Mouse (Mus musculus) kidney, postnatal 0 days (tissue): Measurements from ENCODE around the gene Bcor. TPM values are rescaled to one million over a fixed set of nuclear protein-coding genes. Genes with fewer than 3 reads are reported as not detected.

Experiments
- ATAC-seq: fragments of 200-750 bp; cut with Nextera tagmentation; replicated peaks from 2 replicates; pipeline ENCODE4 v1.8.0; 2017; ENCODE audit warnings: low read depth, moderate number of reproducible peaks, moderate TSS enrichment, moderate library complexity; ENCODE audit not compliant: low FRiP score
- DNase-seq: peaks from one replicate; pipeline ENCODE4 v3.0.0-alpha.2; 2016; ENCODE audit warnings: low spot score
- H3K27ac ChIP-seq: fragments of 300-500 bp; sonication (generic); 2 replicates; pipeline ENCODE4 v1.5.1; 2014; ENCODE audit warnings: mild to moderate bottlenecking
- H3K27me3 ChIP-seq: fragments of 300-500 bp; sonication (generic); 2 replicates; pipeline ENCODE4 v1.6.1; 2014; ENCODE audit warnings: low read length, mixed read lengths; ENCODE audit not compliant: insufficient read depth
- H3K36me3 ChIP-seq: fragments of 300-500 bp; sonication (generic); 2 replicates; pipeline ENCODE4 v1.6.1; 2014; ENCODE audit warnings: low read length, mixed read lengths; ENCODE audit not compliant: insufficient read depth
- H3K4me1 ChIP-seq: fragments of 300-500 bp; sonication (generic); replicated peaks from 2 replicates; pipeline ENCODE4 v1.6.1; 2014; ENCODE audit warnings: antibody characterized with exemption, low read length, mixed read lengths; ENCODE audit not compliant: insufficient read depth
- H3K4me2 ChIP-seq: fragments of 300-500 bp; sonication (generic); 2 replicates; pipeline ENCODE4 v1.6.1; 2014; ENCODE audit warnings: mild to moderate bottlenecking, low read length, moderate library complexity, mixed read lengths
- H3K4me3 ChIP-seq: fragments of 300-500 bp; sonication (generic); replicated peaks from 2 replicates; pipeline ENCODE4 v1.5.1; 2014; ENCODE audit warnings: low read depth, low read length
- H3K9ac ChIP-seq: fragments of 300-500 bp; sonication (generic); 2 replicates; pipeline ENCODE4 v1.6.1; 2014; ENCODE audit warnings: low read depth, low read length
- H3K9me3 ChIP-seq: fragments of 300-500 bp; sonication (generic); replicated peaks from 2 replicates; pipeline ENCODE4 v1.6.1; 2016; ENCODE audit warnings: low read length, inconsistent platforms, mixed read lengths
- CTCF ChIP-seq: IDR thresholded peaks from 2 replicates; pipeline ENCODE4 v1.5.1; 2016; ENCODE audit warnings: antibody characterized with exemption, low read depth, mild to moderate bottlenecking, moderate library complexity
- WGBS: fragments of 180-500 bp; shearing (Covaris S2); extraction: QIAGEN DNeasy Blood & Tissue Kit; methylation state at CpG from one replicate; pipeline ENCODE4 v1.1.7; 2014; 5-methylcytosine and 5-hydroxymethylcytosine counted together
- polyA plus RNA-seq: library from polyadenylated mRNA; unstranded; fragments of >200 nt; fragmentation: Nextera tagmentation; extraction: Ambion mirVana; gene quantifications from 2 replicates; pipeline ENCODE4 v1.2.1, GENCODE M21; 2015

Bcor gene
- polyA plus RNA-seq, 1 experiment from 2014 or later, result 12.8 TPM

- no peak overlapping the region for H3K9ac ChIP-seq
- no peak for ATAC-seq
- peaks cover 37% of the 10 kb centered on the region for H3K4me1 ChIP-seq
- no peak overlapping the region for H3K4me3 ChIP-seq
- no peaks in the 10 kb centered on the region for H3K9me3 ChIP-seq
- no peaks in the 10 kb centered on the region; the same call in 1 of the 2 replicates for H3K27me3 ChIP-seq
- TF ChIP-seq CTCF, result no peak
- 0 out of 2 replicates have a peak, but pooled peaks cover 3% of the 10 kb centered on the region for H3K36me3 ChIP-seq
- H3K4me2 ChIP-seq, result 0 out of 2 replicates have a peak overlapping the region, but pooled peaks have one; percentile 2
- whole genome bisulfite sequencing, result 26% methylated on average over 6 of the region's 6 CpGs
- no peak for DNase-seq
- peak overlapping the region; percentile 50 for H3K27ac ChIP-seq
These were observed 97.3 kb downstream of the Bcor start for GRCm38 (mm10) chrX:12062932-12063260.

GRCm38 (mm10) chrX:12062121-12062931 is 97.8 kb downstream of the Bcor start:
- Histone ChIP-seq H3K4me2 (0 out of 2 replicates have a peak overlapping the region, but pooled peaks have one; percentile 2), H3K4me1 (peaks cover 31% of the 10 kb centered on the region), H3K27ac (peak overlapping the region; percentile 57), H3K9ac (no peak overlapping the region), H3K9me3 (no peaks in the 10 kb centered on the region), H3K36me3 (peaks cover 8% of the 10 kb centered on the region; the same call in 1 of the 2 replicates), H3K27me3 (no peaks in the 10 kb centered on the region; the same call in 1 of the 2 replicates), H3K4me3 (no peak overlapping the region)
- ATAC-seq (peak; percentile 64), DNase-seq (no peak)
- WGBS, result 23% methylated on average over 24 of the region's 24 CpGs
- TF ChIP-seq CTCF, result no peak

- WGBS, result 53% methylated on average over 3 of the region's 3 CpGs
- H3K4me1 ChIP-seq, result peaks cover 24% of the 10 kb centered on the region; the same call in 1 of the 2 replicates
These were observed 99.3 kb downstream of the Bcor start for GRCm38 (mm10) chrX:12060848-12061247.

GRCm38 (mm10) chrX:12057210-12057609 is 102.9 kb downstream of the Bcor start:
- Histone ChIP-seq H3K27ac (no peak overlapping the region), H3K4me3 (no peak overlapping the region), H3K4me1 (0 out of 2 replicates have a peak, but pooled peaks cover 4% of the 10 kb centered on the region), H3K36me3 (peaks cover 14% of the 10 kb centered on the region; the same call in 1 of the 2 replicates), H3K4me2 (no peak overlapping the region), H3K9ac (no peak overlapping the region), H3K9me3 (no peaks in the 10 kb centered on the region), H3K27me3 (no peaks in the 10 kb centered on the region)
- no peak for TF ChIP-seq CTCF
- 94% methylated on average over 11 of the region's 11 CpGs for WGBS
- ATAC-seq (no peak), DNase-seq (no peak)

More at GRCm38 (mm10) chrX:12060848-12061247, 99.3 kb downstream of the Bcor start:
- no peak for ATAC-seq
- no peak overlapping the region for H3K4me2 ChIP-seq
- no peak for TF ChIP-seq CTCF
- H3K27me3 ChIP-seq, result no peaks in the 10 kb centered on the region
- no peak overlapping the region for H3K9ac ChIP-seq
- H3K9me3 ChIP-seq, result no peaks in the 10 kb centered on the region
- H3K36me3 ChIP-seq, result peaks cover 14% of the 10 kb centered on the region; the same call in 1 of the 2 replicates
- DNase-seq, result no peak
- no peak overlapping the region for H3K4me3 ChIP-seq
- H3K27ac ChIP-seq, result no peak overlapping the region

GRCm38 (mm10) chrX:12053315-12053914 is 106.7 kb downstream of the Bcor start:
- no peak overlapping the region for H3K4me3 ChIP-seq
- H3K4me2 ChIP-seq, result no peak overlapping the region
- H3K4me1 ChIP-seq, result no peaks in the 10 kb centered on the region
- H3K27me3 ChIP-seq, result no peaks in the 10 kb centered on the region
- H3K36me3 ChIP-seq, result peaks cover 14% of the 10 kb centered on the region; the same call in 1 of the 2 replicates
- no peak for ATAC-seq
- no peak overlapping the region for H3K27ac ChIP-seq
- TF ChIP-seq CTCF, result no peak
- WGBS, result 62% methylated on average over 9 of the region's 9 CpGs
- no peaks in the 10 kb centered on the region for H3K9me3 ChIP-seq
- no peak overlapping the region for H3K9ac ChIP-seq
- DNase-seq, result no peak

- Histone ChIP-seq H3K9ac (no peak overlapping the region), H3K4me3 (no peak overlapping the region)
These were observed 107.5 kb downstream of the Bcor start for GRCm38 (mm10) chrX:12052651-12053050.

More at GRCm38 (mm10) chrX:12052651-12053050, 107.5 kb downstream of the Bcor start:
- H3K36me3 ChIP-seq, result peaks cover 12% of the 10 kb centered on the region; the same call in 1 of the 2 replicates
- ATAC-seq (no peak), DNase-seq (no peak)
- no peaks in the 10 kb centered on the region for H3K9me3 ChIP-seq
- H3K27me3 ChIP-seq, result no peaks in the 10 kb centered on the region
- TF ChIP-seq CTCF, result no peak
- H3K27ac ChIP-seq, result no peak overlapping the region
- H3K4me2 ChIP-seq, result no peak overlapping the region
- WGBS, result 96% methylated on average over 1 of the region's 1 CpGs
- H3K4me1 ChIP-seq, result no peaks in the 10 kb centered on the region
